Mouse (Mus musculus): Measurements from ENCODE around the gene Pmm1. TPM values are rescaled to one million over a fixed set of nuclear protein-coding genes. Genes with fewer than 3 reads are reported as not detected.

Gene Pmm1
- polyA plus RNA-seq, 2 experiments = 17.6 to 22.6 TPM

DNA sequence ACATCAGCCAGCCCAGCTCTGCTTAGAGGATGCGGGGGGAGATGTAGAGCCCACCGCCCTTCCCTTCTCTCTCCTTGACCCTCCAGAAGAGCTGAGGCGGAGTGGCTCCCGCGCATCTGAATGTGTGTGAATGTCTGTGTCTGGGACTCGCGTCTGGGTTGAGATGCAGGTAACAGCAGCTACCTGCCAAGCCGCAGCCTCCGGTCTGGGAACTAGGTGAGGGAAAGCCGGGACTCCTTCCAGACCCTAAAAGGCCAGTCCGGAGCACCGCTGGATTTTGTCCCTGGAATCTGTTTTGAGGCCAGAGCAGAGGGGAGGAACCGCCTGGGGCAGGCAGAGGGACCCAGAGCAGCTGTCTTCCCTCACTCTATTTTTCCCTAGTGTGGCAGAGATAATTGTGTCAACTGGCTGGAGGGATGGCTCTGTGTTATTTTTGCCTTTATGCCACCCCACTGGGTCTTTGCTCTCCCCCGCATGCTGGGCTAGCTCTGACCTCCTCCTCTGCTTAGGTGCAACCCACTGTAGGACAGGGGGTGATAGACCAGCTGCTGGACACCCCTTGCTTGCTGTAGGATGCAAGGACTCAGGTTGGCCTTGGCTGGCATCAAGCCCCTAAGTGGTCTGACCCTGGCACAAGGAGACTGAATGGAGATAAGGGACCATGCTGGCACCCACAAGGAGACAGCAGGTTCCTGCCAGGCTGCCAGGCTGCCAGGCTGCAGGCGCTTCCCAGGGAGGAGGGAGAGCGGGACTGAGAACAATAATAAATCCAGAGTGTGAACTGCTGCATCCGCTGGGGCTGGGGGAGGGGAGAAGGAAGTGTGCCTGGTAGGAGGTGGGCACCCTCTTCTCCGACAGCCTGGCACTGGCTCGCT lies 23.4 kb downstream of the Pmm1 start:
- H3K4me1 ChIP-seq (replicated peaks; ENCODE audit: control insufficient read depth in 2 of 2, insufficient read depth in 2 of 2, low read length in 1 of 2) = peaks cover 0 to 11% of the 10 kb centered on the region in 2 experiments; a peak in 3 of 4 replicates
- H3K9me3 ChIP-seq (ENCODE audit: control insufficient read depth, low read length) = no peaks in the 10 kb centered on the region
- no peak overlapping the region for H3K27ac ChIP-seq
- no peaks in the 10 kb centered on the region for H3K36me3 ChIP-seq (replicated peaks; ENCODE audit: control insufficient read depth, insufficient read depth, low read depth)
- ATAC-seq (ENCODE audit: insufficient read depth) = no peak
- TF ChIP-seq EP300 (IDR thresholded peaks at IDR 0.05; ENCODE audit: low read depth) = no peak
- TF ChIP-seq CTCF (IDR thresholded peaks at IDR 0.05; ENCODE audit: low read depth) = no peak
- peak overlapping the region; percentile 31 for H3K4me2 ChIP-seq (ENCODE audit: low read depth)
- DNase-seq (ENCODE audit: low read depth in 3 of 3, low spot score in 3 of 3) = no peak
- H3K9ac ChIP-seq (replicated peaks) = no peak overlapping the region
- WGBS (ENCODE audit: insufficient replicate concordance) = 16% methylated on average over 19 of the region's 19 CpGs
- peak overlapping the region in 1 of 2 experiments; percentile 2; a peak in 2 of 4 replicates for H3K4me3 ChIP-seq (ENCODE audit: insufficient read depth in 1 of 2, low read depth in 2 of 2, low read length in 2 of 2)
- peaks cover 20% of the 10 kb centered on the region for H3K27me3 ChIP-seq (ENCODE audit: control insufficient read depth, insufficient read depth, low read length)

- Histone ChIP-seq H3K9ac (replicated peaks) (no peak within 1 kb of the TSS), H3K4me3 (ENCODE audit: insufficient read depth in 1 of 2, low read depth in 2 of 2, low read length in 2 of 2) (peak within 1 kb of the TSS; percentile 2 to 13; a peak in 3 of 4 replicates), H3K27ac (no peak within 1 kb of the TSS), H3K4me1 (replicated peaks; ENCODE audit: control insufficient read depth in 2 of 2, insufficient read depth in 2 of 2, low read length in 1 of 2) (peaks cover 0 to 11% of the 10 kb centered on the region in 2 experiments; a peak in 3 of 4 replicates), H3K27me3 (ENCODE audit: control insufficient read depth, insufficient read depth, low read length) (peaks cover 20% of the 10 kb centered on the region), H3K4me2 (ENCODE audit: low read depth) (peak within 1 kb of the TSS; percentile 31), H3K9me3 (ENCODE audit: control insufficient read depth, low read length) (no peaks in the 10 kb centered on the region), H3K36me3 (replicated peaks; ENCODE audit: control insufficient read depth, insufficient read depth, low read depth) (no peaks in the 10 kb centered on the region)
- no peak for DNase-seq (ENCODE audit: low read depth in 3 of 3, low spot score in 3 of 3)
- no peak for ATAC-seq (ENCODE audit: insufficient read depth)
- TF ChIP-seq EP300 (IDR thresholded peaks at IDR 0.05; ENCODE audit: low read depth) = no peak
- peak; percentile 32; the same call in 1 of the 2 replicates for TF ChIP-seq CTCF (IDR thresholded peaks at IDR 0.05; ENCODE audit: low read depth)
- WGBS (ENCODE audit: insufficient replicate concordance) = 9% methylated on average over 12 of the region's 12 CpGs
Observed at GRCm38 (mm10) chr15:81936679-81937078, 24.1 kb downstream of the Pmm1 start, which contains the start of gene Csdc2. Gene Csdc2 (plus strand): TSS chr15:81936759.

DNA sequence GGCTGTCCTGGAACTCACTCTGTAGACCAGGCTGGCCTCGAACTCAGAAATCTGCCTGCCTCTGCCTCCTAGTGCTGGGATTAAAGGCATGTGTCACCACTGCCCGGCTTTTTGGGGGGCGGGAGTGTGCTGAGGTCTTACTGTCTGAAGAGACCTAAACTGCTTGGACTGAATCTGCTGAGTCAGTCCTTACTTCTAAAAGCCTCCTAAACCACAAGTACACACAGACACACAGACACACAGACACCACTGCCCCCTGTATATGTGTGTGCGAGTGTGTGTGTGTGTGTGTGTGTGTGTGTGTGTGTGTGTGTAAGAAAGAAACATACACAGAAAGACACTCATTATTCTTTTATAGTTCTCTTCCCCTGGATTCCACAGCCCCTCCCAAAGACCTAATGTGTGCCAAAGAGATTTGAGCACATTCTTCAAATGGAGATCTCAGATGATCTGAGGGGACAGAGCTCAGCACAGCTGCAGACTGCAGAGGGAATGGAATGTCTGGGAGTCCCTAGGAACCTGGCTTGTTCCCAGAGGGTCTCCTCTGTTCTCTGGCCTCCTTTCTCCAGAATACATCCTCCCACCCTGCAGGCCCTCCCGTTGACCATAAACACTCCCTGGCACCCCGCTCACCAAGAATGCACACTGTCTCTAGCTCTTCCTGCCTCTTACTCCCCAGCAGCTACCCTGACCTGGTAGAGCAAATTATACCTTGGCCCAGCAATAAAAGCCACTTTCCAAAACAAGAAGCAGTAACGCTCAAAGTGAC lies 24.7 kb downstream of the Pmm1 start:
- no peaks in the 10 kb centered on the region for H3K9me3 ChIP-seq (ENCODE audit: control insufficient read depth, low read length)
- no peaks in the 10 kb centered on the region for H3K36me3 ChIP-seq (replicated peaks; ENCODE audit: control insufficient read depth, insufficient read depth, low read depth)
- H3K9ac ChIP-seq (replicated peaks) = no peak overlapping the region
- H3K27ac ChIP-seq = no peak overlapping the region
- H3K4me2 ChIP-seq (ENCODE audit: low read depth) = no peak overlapping the region; the same call in 1 of the 2 replicates
- no peak for TF ChIP-seq EP300 (IDR thresholded peaks at IDR 0.05; ENCODE audit: low read depth)
- H3K4me1 ChIP-seq (replicated peaks; ENCODE audit: control insufficient read depth in 2 of 2, insufficient read depth in 2 of 2, low read length in 1 of 2) = peaks cover 0 to 11% of the 10 kb centered on the region in 2 experiments; a peak in 3 of 4 replicates
- WGBS (ENCODE audit: insufficient replicate concordance) = 36% methylated on average over 7 of the region's 7 CpGs
- H3K4me3 ChIP-seq (ENCODE audit: insufficient read depth in 1 of 2, low read depth in 2 of 2, low read length in 2 of 2) = no peak overlapping the region
- no peak for DNase-seq (ENCODE audit: low read depth in 3 of 3, low spot score in 3 of 3)
- ATAC-seq (ENCODE audit: insufficient read depth) = no peak
- H3K27me3 ChIP-seq (ENCODE audit: control insufficient read depth, insufficient read depth, low read length) = peaks cover 20% of the 10 kb centered on the region

DNA sequence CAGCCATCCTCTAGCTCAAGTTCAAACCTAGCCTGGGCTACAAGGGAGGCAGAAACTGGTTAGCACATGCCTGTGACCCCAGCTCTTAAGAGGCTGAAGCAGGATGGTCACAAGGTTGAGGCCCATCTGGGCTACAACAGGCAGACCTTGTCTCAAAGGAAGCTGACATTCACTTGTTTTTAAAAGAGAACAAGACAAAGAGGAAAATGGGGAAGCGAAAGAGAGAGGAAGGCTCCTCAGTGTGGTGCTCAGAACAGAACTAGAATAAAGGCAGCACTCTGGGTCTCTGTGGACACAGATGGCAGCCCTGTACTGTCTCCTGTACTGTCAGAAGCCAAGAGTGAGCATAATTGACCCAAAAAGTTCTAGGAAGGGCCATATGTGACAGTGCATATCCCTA lies 26.7 kb downstream of the Pmm1 start:
- no peaks in the 10 kb centered on the region for H3K36me3 ChIP-seq (replicated peaks; ENCODE audit: control insufficient read depth, insufficient read depth, low read depth)
- H3K4me2 ChIP-seq (ENCODE audit: low read depth) = no peak overlapping the region
- 62% methylated on average over 1 of the region's 1 CpGs for WGBS (ENCODE audit: insufficient replicate concordance)
- no peak overlapping the region for H3K9ac ChIP-seq (replicated peaks)
- H3K27me3 ChIP-seq (ENCODE audit: control insufficient read depth, insufficient read depth, low read length) = peaks cover 20% of the 10 kb centered on the region
- H3K4me3 ChIP-seq (ENCODE audit: insufficient read depth in 1 of 2, low read depth in 2 of 2, low read length in 2 of 2) = no peak overlapping the region
- no peak overlapping the region for H3K27ac ChIP-seq
- H3K4me1 ChIP-seq (replicated peaks; ENCODE audit: control insufficient read depth in 2 of 2, insufficient read depth in 2 of 2, low read length in 1 of 2) = peaks cover 0 to 2% of the 10 kb centered on the region in 2 experiments; a peak in 2 of 4 replicates
- ATAC-seq (ENCODE audit: insufficient read depth) (no peak), DNase-seq (ENCODE audit: low read depth in 3 of 3, low spot score in 3 of 3) (no peak)
- H3K9me3 ChIP-seq (ENCODE audit: control insufficient read depth, low read length) = no peaks in the 10 kb centered on the region
- TF ChIP-seq EP300 (IDR thresholded peaks at IDR 0.05; ENCODE audit: low read depth) = no peak
- TF ChIP-seq CTCF (IDR thresholded peaks at IDR 0.05; ENCODE audit: low read depth) = no peak
